Mouse (Mus musculus) lung, embryonic 15.5 days (tissue): ENCODE data around the gene Ntf5. TPM values are rescaled to one million over a fixed set of nuclear protein-coding genes. Genes with fewer than 3 reads are reported as not detected.
"Not testable (repeated sequence)": the region's sequence is repeated elsewhere in the genome, so short reads cannot be mapped to it uniquely, and the experiment has no call there.

ENCODE experiments used
- ATAC-seq: fragments of 200-750 bp; cut with Nextera tagmentation; 2 replicates; pipeline ENCODE4 v1.8.0; 2017; ENCODE audit warnings: moderate number of reproducible peaks, borderline replicate concordance; ENCODE audit not compliant: low FRiP score, low TSS enrichment; ENCODE audit errors: extremely low read depth
- H3K27ac ChIP-seq: fragments of 300-500 bp; sonication (generic); 2 replicates; pipeline ENCODE4 v1.5.1; 2015; ENCODE audit warnings: moderate library complexity, mild to moderate bottlenecking, inconsistent platforms
- H3K27me3 ChIP-seq: fragments of 300-500 bp; sonication (generic); 2 replicates; pipeline ENCODE4 v1.6.1; 2015; ENCODE audit warnings: inconsistent platforms
- H3K36me3 ChIP-seq: fragments of 300-500 bp; sonication (generic); 2 replicates; pipeline ENCODE4 v1.6.1; 2015; ENCODE audit warnings: inconsistent platforms
- H3K4me1 ChIP-seq: fragments of 300-500 bp; sonication (generic); 2 replicates; pipeline ENCODE4 v1.6.1; 2015; ENCODE audit warnings: inconsistent platforms
- H3K4me2 ChIP-seq: fragments of 300-500 bp; sonication (generic); 2 replicates; pipeline ENCODE4 v1.6.1; 2015; ENCODE audit warnings: inconsistent platforms, mild to moderate bottlenecking, moderate library complexity
- H3K4me3 ChIP-seq: fragments of 300-500 bp; sonication (generic); 2 replicates; pipeline ENCODE4 v1.5.1; 2015; ENCODE audit warnings: mild to moderate bottlenecking, inconsistent platforms
- H3K9ac ChIP-seq: fragments of 300-500 bp; sonication (generic); 2 replicates; pipeline ENCODE4 v1.6.1; 2015; ENCODE audit warnings: inconsistent platforms
- H3K9me3 ChIP-seq: fragments of 300-500 bp; sonication (generic); 2 replicates; pipeline ENCODE4 v1.6.1; 2016; ENCODE audit warnings: inconsistent platforms
- WGBS: fragments of 180-500 bp; shearing (Covaris S2); methylation state at CpG from one replicate; pipeline ENCODE4 v1.1.7; 2015; 5-methylcytosine and 5-hydroxymethylcytosine counted together
- polyA plus RNA-seq: library from polyadenylated mRNA; unstranded; fragments of >200 nt; fragmentation: Nextera tagmentation; extraction: Ambion mirVana; gene quantifications from 2 replicates; pipeline ENCODE4 v1.2.1, GENCODE M21; 2015

Ntf5 gene
- polyA plus RNA-seq, 1 experiment from 2014 or later = 3.5 TPM

- 76% methylated on average over 5 of the region's 5 CpGs for WGBS
- Histone ChIP-seq H3K4me3 (no peak overlapping the region), H3K4me2 (no peak overlapping the region), H3K9ac (no peak overlapping the region), H3K27me3 (peaks cover 25% of the 10 kb centered on the region), H3K4me1 (peaks cover 20% of the 10 kb centered on the region), H3K36me3 (peaks cover 47% of the 10 kb centered on the region), H3K9me3 (no peaks in the 10 kb centered on the region), H3K27ac (no peak overlapping the region)
- ATAC-seq = no peak
These were observed 41.1 kb upstream of the Ntf5 start for GRCm38 (mm10) chr7:45372371-45372770.

GRCm38 (mm10) chr7:45374620-45375019 lies 38.9 kb upstream of the Ntf5 start:
- Histone ChIP-seq H3K4me1 (peaks cover 13% of the 10 kb centered on the region), H3K36me3 (peaks cover 69% of the 10 kb centered on the region), H3K9ac (no peak overlapping the region), H3K4me2 (no peak overlapping the region), H3K9me3 (no peaks in the 10 kb centered on the region), H3K27me3 (peaks cover 9% of the 10 kb centered on the region), H3K4me3 (no peak overlapping the region), H3K27ac (no peak overlapping the region)
- no peak for ATAC-seq
- WGBS = 92% methylated on average over 8 of the region's 8 CpGs

GRCm38 (mm10) chr7:45376057-45376456 lies 37.4 kb upstream of the Ntf5 start:
- ATAC-seq = no peak
- H3K36me3 ChIP-seq = peaks cover 83% of the 10 kb centered on the region
- WGBS = 85% methylated on average over 1 of the region's 1 CpGs

GRCm38 (mm10) chr7:45386077-45386476 lies 27.4 kb upstream of the Ntf5 start:
- WGBS = 90% methylated on average over 3 of the region's 3 CpGs
- H3K4me3 ChIP-seq = no peak overlapping the region
- H3K4me1 ChIP-seq = no peaks in the 10 kb centered on the region
- no peak overlapping the region for H3K4me2 ChIP-seq
- H3K36me3 ChIP-seq = peaks cover 99% of the 10 kb centered on the region
- no peak overlapping the region for H3K9ac ChIP-seq
- no peaks in the 10 kb centered on the region for H3K9me3 ChIP-seq
- ATAC-seq = no peak
- H3K27ac ChIP-seq = no peak overlapping the region
- H3K27me3 ChIP-seq = no peaks in the 10 kb centered on the region

More at GRCm38 (mm10) chr7:45376057-45376456, 37.4 kb upstream of the Ntf5 start:
- H3K4me3 ChIP-seq = no peak overlapping the region
- H3K27ac ChIP-seq = no peak overlapping the region
- no peak overlapping the region for H3K9ac ChIP-seq
- H3K4me1 ChIP-seq = no peaks in the 10 kb centered on the region
- no peaks in the 10 kb centered on the region for H3K27me3 ChIP-seq
- H3K9me3 ChIP-seq = no peaks in the 10 kb centered on the region
- no peak overlapping the region for H3K4me2 ChIP-seq

- H3K9ac ChIP-seq = peak overlapping the region; percentile 90
- peak overlapping the region; percentile 98 for H3K27ac ChIP-seq
- WGBS = 0% methylated on average over 18 of the region's 20 CpGs
- peak overlapping the region; percentile 79 for H3K4me3 ChIP-seq
- H3K9me3 ChIP-seq = no peaks in the 10 kb centered on the region
- ATAC-seq = peak; percentile 81
- peaks cover 31% of the 10 kb centered on the region for H3K36me3 ChIP-seq
- H3K4me1 ChIP-seq = peaks cover 20% of the 10 kb centered on the region
- H3K27me3 ChIP-seq = no peaks in the 10 kb centered on the region
- H3K4me2 ChIP-seq = peak overlapping the region; percentile 82
These were observed 18.4 kb upstream of the Ntf5 start for GRCm38 (mm10) chr7:45395129-45395541.

- H3K9me3 ChIP-seq = no peaks in the 10 kb centered on the region
- peak within 1 kb of the TSS; percentile 79 for H3K4me3 ChIP-seq
- H3K27ac ChIP-seq = peak within 1 kb of the TSS; percentile 98
- peaks cover 20% of the 10 kb centered on the region for H3K4me1 ChIP-seq
- no peaks in the 10 kb centered on the region for H3K27me3 ChIP-seq
- peak; percentile 97 for ATAC-seq
- peak within 1 kb of the TSS; percentile 82 for H3K4me2 ChIP-seq
- under 1% methylated on average over 60 of the region's 60 CpGs for WGBS
- peak within 1 kb of the TSS; percentile 90 for H3K9ac ChIP-seq
- peaks cover 25% of the 10 kb centered on the region for H3K36me3 ChIP-seq
These were observed 17.7 kb upstream of the Ntf5 start, which contains the start of gene Snrnp70 for GRCm38 (mm10) chr7:45395578-45396336. Snrnp70 (minus strand) TSS chr7:45395742.

- H3K27ac ChIP-seq = peak overlapping the region; percentile 83
- peak; percentile 53; the same call in 1 of the 2 replicates for ATAC-seq
- not testable (repeated sequence) for H3K27me3 ChIP-seq, H3K9me3 ChIP-seq
- peaks cover 20% of the 10 kb centered on the region for H3K36me3 ChIP-seq
- peaks cover 20% of the 10 kb centered on the region for H3K4me1 ChIP-seq
- H3K4me3 ChIP-seq = peak overlapping the region; percentile 79
- 4% methylated on average over 3 of the region's 3 CpGs for WGBS
- H3K4me2 ChIP-seq = peak overlapping the region; percentile 70
- peak overlapping the region; percentile 47; the same call in 1 of the 2 replicates for H3K9ac ChIP-seq
These were observed 17.1 kb upstream of the Ntf5 start for GRCm38 (mm10) chr7:45396337-45396775.

- Histone ChIP-seq H3K9ac (no peak overlapping the region), H3K4me3 (no peak overlapping the region), H3K27me3 (0 out of 2 replicates have a peak, but pooled peaks cover 5% of the 10 kb centered on the region), H3K9me3 (no peaks in the 10 kb centered on the region), H3K4me1 (peaks cover 20% of the 10 kb centered on the region), H3K36me3 (peaks cover 16% of the 10 kb centered on the region), H3K4me2 (no peak overlapping the region), H3K27ac (no peak overlapping the region)
- ATAC-seq = no peak
- 74% methylated on average over 2 of the region's 2 CpGs for WGBS
These were observed 16.7 kb upstream of the Ntf5 start for GRCm38 (mm10) chr7:45396787-45397186.

- ATAC-seq = no peak
- 63% methylated on average over 10 of the region's 10 CpGs for WGBS
- Histone ChIP-seq H3K4me2 (no peak overlapping the region), H3K27me3 (peaks cover 26% of the 10 kb centered on the region), H3K36me3 (no peaks in the 10 kb centered on the region), H3K9ac (no peak overlapping the region), H3K9me3 (no peaks in the 10 kb centered on the region), H3K4me1 (peaks cover 13% of the 10 kb centered on the region), H3K27ac (no peak overlapping the region), H3K4me3 (no peak overlapping the region)
These were observed 11.9 kb upstream of the Ntf5 start for GRCm38 (mm10) chr7:45401521-45402085.

- 42% methylated on average over 6 of the region's 6 CpGs for WGBS
- Histone ChIP-seq H3K27ac (no peak overlapping the region), H3K36me3 (no peaks in the 10 kb centered on the region), H3K9me3 (no peaks in the 10 kb centered on the region), H3K4me1 (peaks cover 16% of the 10 kb centered on the region), H3K9ac (no peak overlapping the region), H3K4me3 (no peak overlapping the region), H3K4me2 (no peak overlapping the region), H3K27me3 (peaks cover 47% of the 10 kb centered on the region)
- ATAC-seq = no peak
These were observed 9.8 kb upstream of the Ntf5 start for GRCm38 (mm10) chr7:45403532-45404261.

GRCm38 (mm10) chr7:45405091-45406075 lies 8.1 kb upstream of the Ntf5 start, which contains the start of gene Kcna7:
Kcna7 (plus strand) TSS chr7:45405653.
- Histone ChIP-seq H3K27ac (no peak within 1 kb of the TSS), H3K4me1 (peaks cover 16% of the 10 kb centered on the region), H3K4me3 (peak within 1 kb of the TSS; percentile 43), H3K9me3 (no peaks in the 10 kb centered on the region), H3K36me3 (no peaks in the 10 kb centered on the region), H3K9ac (peak within 1 kb of the TSS; percentile 31), H3K4me2 (peak within 1 kb of the TSS; percentile 82), H3K27me3 (peaks cover 64% of the 10 kb centered on the region)
- ATAC-seq = peak; percentile 27; the same call in 1 of the 2 replicates
- WGBS = 10% methylated on average over 28 of the region's 28 CpGs
